Mouse (Mus musculus) liver, embryonic 12.5 days (tissue): ENCODE results near the gene Pbx2. TPM values are rescaled to one million over a fixed set of nuclear protein-coding genes. Genes with fewer than 3 reads are reported as not detected.
A peak's percentile ranks its signal among the peaks of the same experiment; 100 is the strongest.

Experiments
- ATAC-seq: fragments of 200-750 bp; cut with Nextera tagmentation; 2 replicates; pipeline ENCODE4 v1.8.0; 2017; ENCODE audit warnings: moderate number of reproducible peaks, mild to moderate bottlenecking, moderate library complexity
- H3K27ac ChIP-seq: fragments of 300-500 bp; sonication (generic); 2 replicates; pipeline ENCODE4 v1.5.1; 2016; ENCODE audit warnings: mild to moderate bottlenecking
- H3K27me3 ChIP-seq: fragments of 300-500 bp; sonication (generic); replicated peaks from 2 replicates; pipeline ENCODE4 v1.6.1; 2016; ENCODE audit warnings: mild to moderate bottlenecking, moderate library complexity
- H3K36me3 ChIP-seq: fragments of 300-500 bp; sonication (generic); 2 replicates; pipeline ENCODE4 v1.6.1; 2016; ENCODE audit warnings: mild to moderate bottlenecking, moderate library complexity
- H3K4me1 ChIP-seq: fragments of 300-500 bp; sonication (generic); 2 replicates; pipeline ENCODE4 v1.6.1; 2016
- H3K4me2 ChIP-seq: fragments of 300-500 bp; sonication (generic); 2 replicates; pipeline ENCODE4 v1.6.1; 2016; ENCODE audit warnings: mild to moderate bottlenecking, moderate library complexity
- H3K4me3 ChIP-seq: fragments of 300-500 bp; sonication (generic); 2 replicates; pipeline ENCODE4 v1.5.1; 2016; ENCODE audit warnings: mild to moderate bottlenecking, moderate library complexity
- H3K9ac ChIP-seq: fragments of 300-500 bp; sonication (generic); 2 replicates; pipeline ENCODE4 v1.6.1; 2016; ENCODE audit warnings: mild to moderate bottlenecking, moderate library complexity
- H3K9me3 ChIP-seq: fragments of 300-500 bp; sonication (generic); replicated peaks from 2 replicates; pipeline ENCODE4 v1.6.1; 2016; ENCODE audit warnings: mild to moderate bottlenecking, moderate library complexity
- WGBS: fragments of 180-500 bp; shearing (Covaris S2); methylation state at CpG from one replicate; pipeline ENCODE4 v1.1.7; 2016; ENCODE audit not compliant: insufficient replicate concordance; 5-methylcytosine and 5-hydroxymethylcytosine counted together
- polyA plus RNA-seq: library from polyadenylated mRNA; unstranded; fragments of >200 nt; fragmentation: Nextera tagmentation; extraction: Ambion mirVana; gene quantifications from 2 replicates; pipeline ENCODE4 v1.2.1, GENCODE M21; 2016

Gene Pbx2
- polyA plus RNA-seq, 1 experiment from 2014 or later, result 6.9 TPM

DNA sequence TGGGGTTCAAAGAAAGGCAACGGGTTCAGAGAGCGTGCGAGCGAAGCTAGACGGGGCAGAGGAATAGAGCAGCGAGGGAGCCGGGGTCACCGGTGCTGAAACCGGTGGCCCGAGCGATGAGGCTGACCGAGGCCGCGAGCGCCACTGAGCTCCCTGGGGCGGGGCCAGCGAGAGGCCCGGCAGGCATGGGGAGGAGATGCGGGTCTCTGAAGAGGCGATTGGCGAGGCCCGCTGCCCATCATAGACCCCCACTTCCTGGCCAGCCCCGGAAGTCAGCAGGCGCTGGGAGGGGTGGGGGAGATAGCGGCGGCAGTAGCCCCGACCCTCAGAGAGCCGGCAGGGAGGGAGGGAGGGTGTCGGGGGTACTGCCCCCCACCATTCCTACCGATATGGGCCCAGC, 14.5 kb downstream of the Pbx2 start:
- peaks cover 59% of the 10 kb centered on the region for H3K4me1 ChIP-seq
- H3K27ac ChIP-seq, result peak overlapping the region; percentile 91
- no peaks in the 10 kb centered on the region for H3K27me3 ChIP-seq
- no peaks in the 10 kb centered on the region for H3K9me3 ChIP-seq
- H3K9ac ChIP-seq, result peak overlapping the region; percentile 99
- H3K4me3 ChIP-seq, result peak overlapping the region; percentile 98
- WGBS, result 1% methylated on average over 26 of the region's 30 CpGs
- H3K36me3 ChIP-seq, result peaks cover 33% of the 10 kb centered on the region
- ATAC-seq, result peak; percentile 49
- peak overlapping the region; percentile 92 for H3K4me2 ChIP-seq

DNA sequence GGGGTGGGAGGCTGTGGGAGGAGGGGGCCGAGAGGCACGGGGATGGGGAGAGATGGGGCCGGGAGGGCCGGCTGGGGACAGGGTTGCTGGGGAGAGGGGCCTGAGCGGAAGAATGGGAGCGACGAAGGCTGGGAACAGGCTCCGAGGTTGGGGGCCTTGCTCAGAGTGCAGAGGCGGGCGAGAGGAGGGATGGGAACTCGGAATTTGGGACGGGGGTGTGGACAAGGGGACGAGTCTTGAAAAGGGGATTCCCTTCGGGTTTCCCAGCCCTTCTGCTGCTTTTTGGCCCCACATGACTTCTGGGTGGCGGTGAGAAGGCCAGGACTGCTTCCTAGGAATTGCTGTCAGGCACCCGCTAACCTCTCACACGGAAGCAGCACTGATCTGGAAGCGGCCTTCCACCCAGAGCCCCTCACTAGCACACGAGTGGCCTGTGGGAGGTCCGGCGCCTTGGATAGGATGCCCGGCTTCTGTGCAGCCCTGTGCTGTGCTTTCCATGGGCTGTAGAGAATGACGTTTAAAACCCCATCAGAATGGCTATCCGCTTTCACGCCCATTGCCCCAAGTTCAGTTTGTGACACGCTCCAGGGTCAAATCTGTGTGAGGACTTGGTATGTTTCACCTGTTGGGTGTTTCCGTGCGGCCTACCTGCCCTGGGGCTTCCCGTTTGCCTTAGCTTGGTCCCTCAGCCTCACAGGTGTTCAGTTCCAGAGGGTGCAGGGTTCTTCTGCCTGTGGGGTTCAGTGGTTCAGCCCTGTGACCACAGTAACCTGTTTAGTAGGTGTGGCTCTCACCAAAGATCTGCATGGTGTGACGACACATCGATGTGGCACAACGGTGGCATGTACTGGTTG, 15.3 kb downstream of the Pbx2 start:
- Histone ChIP-seq H3K9me3 (no peaks in the 10 kb centered on the region), H3K4me2 (peak overlapping the region; percentile 92), H3K27ac (peak overlapping the region; percentile 91), H3K27me3 (no peaks in the 10 kb centered on the region), H3K4me3 (peak overlapping the region; percentile 98), H3K9ac (peak overlapping the region; percentile 99), H3K36me3 (peaks cover 33% of the 10 kb centered on the region), H3K4me1 (peaks cover 59% of the 10 kb centered on the region)
- ATAC-seq, result no peak
- WGBS, result 12% methylated on average over 32 of the region's 32 CpGs

DNA sequence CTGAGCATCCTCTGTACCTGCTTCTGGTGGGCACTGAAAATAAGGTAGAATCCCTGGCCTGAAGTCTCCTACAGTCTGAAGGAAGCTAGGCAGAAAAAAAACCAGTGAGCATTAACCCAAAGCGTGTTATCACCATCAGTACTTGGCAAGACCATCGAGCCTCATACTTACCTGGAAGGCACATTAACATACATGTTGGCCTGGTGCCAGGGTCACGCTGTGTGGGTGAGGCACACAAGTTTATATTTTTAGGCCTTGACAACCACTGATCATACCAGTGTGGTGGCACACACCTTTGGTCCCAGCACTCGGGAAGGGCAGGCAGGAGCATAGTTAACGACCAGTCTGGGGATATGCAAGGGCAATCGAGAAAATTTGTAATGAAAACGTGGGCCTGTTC, 16.9 kb downstream of the Pbx2 start:
- 79% methylated on average over 7 of the region's 7 CpGs for WGBS
- ATAC-seq, result no peak

DNA sequence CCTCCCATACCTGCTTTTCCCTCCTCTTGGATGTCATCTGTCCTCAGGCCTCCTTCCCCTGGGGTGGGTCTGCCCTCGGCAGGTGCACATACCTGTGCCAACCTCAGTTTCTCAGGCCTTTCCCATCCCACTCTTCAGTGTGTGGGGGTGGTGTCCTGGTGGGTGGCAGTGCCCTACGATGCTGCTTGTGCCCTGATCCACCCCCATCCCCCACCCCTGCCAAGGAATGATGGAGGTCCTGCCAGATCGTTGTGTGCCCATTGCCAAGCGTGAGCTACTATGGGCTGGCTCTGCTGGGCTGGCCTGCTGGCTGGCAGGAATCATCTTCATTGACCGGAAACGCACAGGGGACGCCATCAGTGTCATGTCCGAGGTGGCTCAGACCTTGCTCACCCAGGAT, 20.0 kb downstream of the Pbx2 start:
- no peaks in the 10 kb centered on the region for H3K9me3 ChIP-seq
- no peak overlapping the region for H3K4me2 ChIP-seq
- H3K4me3 ChIP-seq, result no peak overlapping the region
- H3K27me3 ChIP-seq, result no peaks in the 10 kb centered on the region
- H3K27ac ChIP-seq, result no peak overlapping the region
- H3K36me3 ChIP-seq, result peaks cover 67% of the 10 kb centered on the region
- H3K4me1 ChIP-seq, result peaks cover 57% of the 10 kb centered on the region
- H3K9ac ChIP-seq, result no peak overlapping the region
- ATAC-seq, result no peak
- WGBS, result 87% methylated on average over 8 of the region's 8 CpGs

More for the DNA sequence above, 16.9 kb downstream of the Pbx2 start:
- no peaks in the 10 kb centered on the region for H3K27me3 ChIP-seq
- H3K9me3 ChIP-seq, result no peaks in the 10 kb centered on the region
- H3K36me3 ChIP-seq, result peaks cover 40% of the 10 kb centered on the region
- peaks cover 54% of the 10 kb centered on the region for H3K4me1 ChIP-seq
- H3K4me3 ChIP-seq, result no peak overlapping the region
- H3K9ac ChIP-seq, result no peak overlapping the region
- no peak overlapping the region for H3K4me2 ChIP-seq
- H3K27ac ChIP-seq, result no peak overlapping the region; the same call in 1 of the 2 replicates

DNA sequence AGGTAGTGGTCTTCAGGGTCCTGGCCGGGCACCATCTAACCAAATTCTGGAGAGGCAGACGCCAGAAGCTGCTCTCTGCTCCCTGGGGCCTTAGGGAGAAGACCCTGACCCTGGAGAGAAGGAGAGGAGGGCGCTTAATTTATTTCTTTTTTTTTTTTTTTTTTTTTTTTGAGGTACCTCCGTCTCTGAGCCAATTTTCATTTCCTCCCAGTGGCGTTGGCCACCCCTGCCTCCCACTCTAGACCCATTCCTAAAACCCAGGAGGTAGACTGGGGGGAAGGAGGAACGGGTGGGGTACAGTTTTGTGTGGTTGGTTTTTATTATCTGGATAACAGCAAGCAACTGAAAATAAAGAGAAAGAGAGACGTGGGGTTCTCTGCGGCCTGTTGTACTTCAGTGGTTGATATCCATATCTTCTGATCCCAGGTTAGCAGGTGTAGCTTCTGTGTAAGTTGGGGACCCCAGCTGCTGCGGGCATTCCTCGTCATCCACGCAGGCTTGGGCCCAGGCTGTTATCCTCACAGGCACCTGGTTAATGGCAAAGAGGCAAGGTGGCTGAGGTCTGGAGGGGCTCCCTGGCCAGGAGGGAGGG, 22.1 kb downstream of the Pbx2 start:
- no peak overlapping the region for H3K4me3 ChIP-seq
- peaks cover 39% of the 10 kb centered on the region for H3K4me1 ChIP-seq
- H3K27me3 ChIP-seq, result no peaks in the 10 kb centered on the region
- ATAC-seq, result peak; percentile 64
- peak overlapping the region; percentile 69 for H3K27ac ChIP-seq
- 34% methylated on average over 11 of the region's 11 CpGs for WGBS
- no peaks in the 10 kb centered on the region for H3K9me3 ChIP-seq
- H3K36me3 ChIP-seq, result peaks cover 73% of the 10 kb centered on the region
- H3K9ac ChIP-seq, result no peak overlapping the region
- H3K4me2 ChIP-seq, result no peak overlapping the region; the same call in 1 of the 2 replicates

DNA sequence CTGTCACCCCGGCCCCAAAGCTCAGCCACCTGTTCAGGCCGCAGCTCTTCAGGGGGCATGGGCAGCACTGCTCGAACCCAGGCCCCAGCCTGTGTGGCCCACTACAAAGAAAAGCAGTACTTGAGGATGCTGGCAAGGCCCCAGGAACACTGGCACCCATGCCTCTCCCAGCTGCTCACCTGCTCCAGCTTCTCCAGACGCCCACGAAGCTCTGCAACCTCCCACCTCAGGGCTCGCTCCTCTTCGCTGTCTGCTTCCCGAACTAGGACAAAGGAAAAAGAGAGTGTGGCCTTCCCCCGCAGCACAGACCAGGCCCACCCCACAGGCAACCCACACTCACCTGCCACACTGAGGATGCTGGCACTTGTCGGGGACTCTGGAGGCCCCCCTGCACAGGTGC, 22.8 kb downstream of the Pbx2 start:
- Histone ChIP-seq H3K27ac (peak overlapping the region; percentile 38), H3K4me2 (no peak overlapping the region), H3K9ac (no peak overlapping the region; the same call in 1 of the 2 replicates), H3K4me1 (peaks cover 33% of the 10 kb centered on the region), H3K27me3 (no peaks in the 10 kb centered on the region), H3K9me3 (no peaks in the 10 kb centered on the region), H3K4me3 (no peak overlapping the region), H3K36me3 (peaks cover 72% of the 10 kb centered on the region)
- no peak for ATAC-seq
- WGBS, result 84% methylated on average over 10 of the region's 10 CpGs

DNA sequence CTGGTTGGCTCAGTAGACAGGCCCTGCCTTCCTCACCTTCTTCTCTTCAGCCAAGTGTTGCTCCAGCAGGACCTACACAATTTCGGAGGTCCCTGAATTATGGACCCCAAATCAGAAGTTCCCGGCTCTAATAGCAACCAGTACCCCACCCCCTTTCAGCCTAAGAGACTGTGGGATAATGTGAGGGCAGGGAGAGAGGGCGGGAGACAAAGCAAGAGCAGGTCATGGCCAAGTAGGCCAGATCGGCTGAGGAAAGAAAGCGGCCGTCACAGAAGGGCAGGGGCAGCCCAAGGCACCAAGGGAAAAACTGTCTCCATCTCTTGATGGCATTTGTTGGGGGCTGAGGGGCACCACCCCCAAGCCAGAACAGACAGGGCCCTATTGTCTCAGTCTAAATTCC, 24.8 kb downstream of the Pbx2 start, which contains the start of gene Egfl8:
Gene Egfl8, minus strand, starts transcription at position 101 of the 400 bp plus-strand sequence.
- no peaks in the 10 kb centered on the region for H3K27me3 ChIP-seq
- H3K9me3 ChIP-seq, result no peaks in the 10 kb centered on the region
- peaks cover 62% of the 10 kb centered on the region for H3K36me3 ChIP-seq
- no peak within 1 kb of the TSS for H3K27ac ChIP-seq
- no peak within 1 kb of the TSS for H3K4me3 ChIP-seq
- 66% methylated on average over 6 of the region's 6 CpGs for WGBS
- H3K9ac ChIP-seq, result no peak within 1 kb of the TSS
- ATAC-seq, result no peak
- H3K4me1 ChIP-seq, result peaks cover 25% of the 10 kb centered on the region
- no peak within 1 kb of the TSS for H3K4me2 ChIP-seq

DNA sequence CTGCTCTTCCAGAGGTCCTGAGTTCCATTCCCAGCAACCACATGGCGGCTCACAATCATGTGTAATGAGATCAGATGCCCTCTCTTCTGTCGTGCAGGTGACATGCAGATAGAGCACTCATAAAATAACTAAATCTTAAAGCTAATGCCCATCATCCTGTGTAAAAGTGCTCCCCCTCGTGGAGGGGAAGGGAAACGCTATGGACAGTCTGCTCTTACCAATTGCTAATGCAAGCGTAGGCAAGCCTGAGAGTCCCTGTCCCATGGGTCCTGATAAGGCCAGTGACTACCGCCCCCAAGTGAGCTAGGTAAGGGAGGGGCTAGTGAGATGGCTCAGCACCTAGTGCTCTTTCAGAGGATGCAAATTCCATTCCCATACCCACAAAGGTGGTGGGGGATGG, 27.9 kb downstream of the Pbx2 start:
- no peak overlapping the region for H3K27ac ChIP-seq
- ATAC-seq, result peak; percentile 61
- no peaks in the 10 kb centered on the region for H3K27me3 ChIP-seq
- H3K9ac ChIP-seq, result no peak overlapping the region
- peaks cover 53% of the 10 kb centered on the region for H3K36me3 ChIP-seq
- H3K4me1 ChIP-seq, result peaks cover 18% of the 10 kb centered on the region
- no peak overlapping the region for H3K4me3 ChIP-seq
- H3K4me2 ChIP-seq, result no peak overlapping the region
- no peaks in the 10 kb centered on the region for H3K9me3 ChIP-seq
- 10% methylated on average over 6 of the region's 6 CpGs for WGBS

DNA sequence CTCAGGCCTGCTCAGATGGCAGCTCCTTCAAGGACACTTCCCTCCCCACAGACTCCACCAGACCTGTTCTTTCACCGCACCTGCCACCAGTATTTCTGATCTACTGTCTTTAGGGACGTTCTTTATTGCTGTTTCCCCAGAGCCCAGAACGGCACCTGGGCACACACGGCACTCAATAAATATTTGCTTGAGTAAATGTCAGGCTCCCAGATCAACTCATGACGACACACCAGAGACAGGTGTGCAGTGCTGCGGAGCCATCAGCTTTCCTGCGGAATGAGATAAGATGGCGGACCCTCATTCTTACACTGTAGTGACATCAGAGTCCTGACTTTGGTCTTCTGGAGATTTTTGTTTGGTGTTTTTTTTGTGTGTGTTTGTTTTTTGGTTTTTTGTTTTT, 29.9 kb downstream of the Pbx2 start:
- no peak overlapping the region for H3K4me3 ChIP-seq
- H3K36me3 ChIP-seq, result peaks cover 49% of the 10 kb centered on the region
- no peak overlapping the region for H3K4me2 ChIP-seq
- H3K9me3 ChIP-seq, result no peaks in the 10 kb centered on the region
- no peak for ATAC-seq
- peaks cover 20% of the 10 kb centered on the region for H3K4me1 ChIP-seq
- no peaks in the 10 kb centered on the region for H3K27me3 ChIP-seq
- WGBS, result 75% methylated on average over 8 of the region's 8 CpGs
- no peak overlapping the region for H3K9ac ChIP-seq
- H3K27ac ChIP-seq, result no peak overlapping the region

DNA sequence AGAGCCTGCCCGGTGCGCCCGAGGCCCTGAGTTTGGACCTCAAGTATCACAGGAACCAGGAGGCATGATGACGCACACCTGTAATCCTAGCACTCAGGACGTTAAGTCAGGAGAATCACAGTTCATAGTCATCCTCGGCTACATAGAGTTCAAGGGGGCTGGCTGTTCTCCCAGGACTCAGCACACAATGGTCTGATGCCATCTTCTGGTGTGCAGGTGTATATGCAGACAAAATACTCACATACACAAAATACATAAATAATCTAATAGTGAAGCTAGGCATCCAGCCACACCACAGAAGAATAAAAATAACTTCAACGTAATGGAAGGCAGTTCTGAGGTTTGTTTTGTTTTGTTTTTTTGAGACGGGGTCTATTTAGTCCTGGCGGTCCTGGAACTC, 32.1 kb downstream of the Pbx2 start:
- Histone ChIP-seq H3K27me3 (peaks cover 11% of the 10 kb centered on the region), H3K4me3 (no peak overlapping the region)
- no peak for ATAC-seq

DNA sequence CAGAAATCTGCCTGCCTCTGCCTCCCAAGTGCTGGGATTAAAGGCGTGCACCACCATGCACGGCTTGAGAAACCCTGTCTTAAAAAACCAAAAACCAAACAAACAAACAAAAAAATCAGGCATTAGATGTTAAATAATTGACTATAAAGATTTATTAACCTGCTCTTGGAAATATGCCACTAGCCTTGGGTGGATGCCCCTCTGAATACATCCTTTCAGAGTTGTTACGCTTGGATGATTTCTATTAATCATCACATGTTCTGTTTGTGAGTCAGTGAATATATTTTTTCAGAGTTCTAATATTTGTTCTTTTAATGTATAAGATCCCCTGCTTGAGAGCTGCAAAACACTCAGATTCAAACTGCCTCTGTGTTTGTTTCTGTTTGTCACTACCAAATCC, 33.9 kb downstream of the Pbx2 start:
- Histone ChIP-seq H3K4me1 (peaks cover 47% of the 10 kb centered on the region), H3K4me3 (no peak overlapping the region), H3K9ac (no peak overlapping the region), H3K36me3 (peaks cover 35% of the 10 kb centered on the region), H3K27me3 (peaks cover 29% of the 10 kb centered on the region), H3K9me3 (no peaks in the 10 kb centered on the region), H3K27ac (no peak overlapping the region), H3K4me2 (no peak overlapping the region)
- no peak for ATAC-seq
- 84% methylated on average over 3 of the region's 3 CpGs for WGBS

More for the DNA sequence above, 32.1 kb downstream of the Pbx2 start:
- H3K4me1 ChIP-seq, result peaks cover 35% of the 10 kb centered on the region
- WGBS, result 79% methylated on average over 9 of the region's 9 CpGs
- no peak overlapping the region for H3K9ac ChIP-seq
- no peak overlapping the region for H3K27ac ChIP-seq
- no peak overlapping the region for H3K4me2 ChIP-seq
- no peaks in the 10 kb centered on the region for H3K9me3 ChIP-seq
- peaks cover 35% of the 10 kb centered on the region for H3K36me3 ChIP-seq

DNA sequence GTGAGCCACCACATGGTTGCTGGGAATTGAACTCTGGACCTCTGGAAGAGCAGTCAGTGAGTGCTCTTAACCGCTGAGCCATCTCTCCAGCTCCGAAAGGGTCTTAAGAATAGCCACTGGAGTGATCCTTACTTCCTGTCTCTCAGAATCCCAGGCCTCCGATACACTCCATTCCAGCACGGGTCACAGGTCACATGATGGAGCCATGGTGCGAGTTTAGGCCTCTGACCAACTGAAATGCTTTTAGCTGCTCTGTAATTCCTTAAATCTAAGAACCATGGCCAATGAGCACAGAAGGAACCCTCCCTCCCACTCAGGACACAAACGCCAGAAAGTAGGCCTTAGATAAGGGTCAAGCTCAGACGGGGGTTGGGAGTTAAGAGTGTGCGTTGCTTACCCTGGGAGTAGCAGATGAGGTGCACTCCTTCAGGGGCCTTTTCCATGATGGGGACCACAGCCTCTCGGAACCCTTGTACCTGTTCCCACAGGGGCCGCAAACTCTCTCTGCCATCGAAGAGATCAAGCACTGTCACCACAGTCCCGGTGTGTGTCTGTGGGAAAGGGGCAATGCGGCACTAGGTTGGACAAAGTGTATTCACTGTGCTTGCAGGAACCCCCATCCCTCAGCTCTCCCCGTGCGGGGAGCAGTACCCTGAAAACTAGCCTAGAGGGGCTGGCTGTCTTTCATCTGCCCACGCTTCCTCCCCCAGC, 35.2 kb downstream of the Pbx2 start:
- Histone ChIP-seq H3K4me2 (peak overlapping the region; percentile 93), H3K36me3 (peaks cover 32% of the 10 kb centered on the region), H3K4me1 (peaks cover 58% of the 10 kb centered on the region), H3K9ac (peak overlapping the region; percentile 76), H3K27me3 (peaks cover 41% of the 10 kb centered on the region), H3K27ac (peak overlapping the region; percentile 78), H3K4me3 (peak overlapping the region; percentile 73), H3K9me3 (no peaks in the 10 kb centered on the region)
- no peak for ATAC-seq
- 46% methylated on average over 16 of the region's 16 CpGs for WGBS
